In the genomic region with DNA sequence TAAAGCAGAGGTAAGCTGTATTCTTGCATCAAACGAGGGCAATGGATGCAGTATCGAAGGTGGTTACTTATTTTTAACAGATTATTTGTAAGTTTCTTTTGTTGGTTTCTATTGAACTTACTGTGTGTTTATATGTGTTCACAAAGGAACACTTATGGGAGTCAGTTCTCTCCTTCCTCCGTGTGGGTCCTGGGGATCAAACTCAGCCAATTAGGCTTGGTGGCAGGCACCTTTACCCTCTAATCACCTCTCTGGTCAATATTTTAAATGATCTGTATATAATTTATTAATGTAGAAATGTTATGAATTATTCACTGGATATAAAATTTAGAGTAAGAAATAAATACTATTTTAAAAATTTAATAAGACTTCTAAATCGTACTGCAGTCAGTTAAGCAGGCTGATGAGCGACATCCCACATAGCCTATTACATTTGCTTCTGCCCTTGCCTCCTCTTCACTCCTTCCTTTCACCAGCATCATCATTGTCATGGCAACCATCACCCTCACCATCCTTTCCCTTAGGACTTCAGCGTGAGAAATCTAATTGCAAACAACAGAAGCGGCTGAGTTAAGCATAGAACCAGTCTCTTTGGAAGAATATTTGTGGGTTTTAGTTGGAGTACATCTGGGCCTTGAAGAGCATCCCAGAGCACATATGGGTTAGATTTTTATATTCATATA, we compare ENCODE assay signal across 17 mouse cellular contexts.
A peak's percentile ranks its signal among the peaks of the same experiment; 100 is the strongest.
DNase-seq lines count a peak whose midpoint lies in the region; ATAC-seq lines count a peak whose summit lies in the region.
"Had no signal": no experiment of that assay in that cellular context is flagged by ENCODE, and none has a peak within 500 bp of the region (broad histone marks: within the 10 kb centered on the region; RNA-seq: fewer than 3 reads in every experiment).

No protein-coding gene starts in this region.

- H3K4me1 ChIP-seq in forebrain, embryonic 16.5 days (replicated peaks; ENCODE audit: control insufficient read depth, insufficient read depth, low read length), result no peaks in the 10 kb centered on the region
- no peaks in the 10 kb centered on the region for H3K4me1 ChIP-seq in midbrain, embryonic 12.5 days
- peaks cover 8% of the 10 kb centered on the region; the same call in 1 of the 2 replicates for H3K4me1 ChIP-seq in neural tube, embryonic 15.5 days
- H3K4me1 ChIP-seq: intestine, embryonic 15.5 days; kidney, embryonic 15.5 days had no signal

- no peak overlapping the region for H3K27ac ChIP-seq in forebrain, embryonic 16.5 days (ENCODE audit: low read length)
- H3K27ac ChIP-seq in midbrain, embryonic 12.5 days (replicated peaks), result no peak overlapping the region
- no peak overlapping the region for H3K27ac ChIP-seq in neural tube, embryonic 15.5 days (replicated peaks)
- H3K27ac ChIP-seq: intestine, embryonic 15.5 days; kidney, embryonic 15.5 days had no signal

- no peak overlapping the region for H3K4me2 ChIP-seq in forebrain, embryonic 16.5 days (ENCODE audit: low read length)
- H3K4me2 ChIP-seq in midbrain, embryonic 12.5 days (replicated peaks), result no peak overlapping the region
- H3K4me2 ChIP-seq in neural tube, embryonic 15.5 days, result no peak overlapping the region
- H3K4me2 ChIP-seq: heart, embryonic 12.5 days; intestine, embryonic 15.5 days; kidney, embryonic 15.5 days had no signal

- DNase-seq in layer of hippocampus, adult 9-11 months, result peak; percentile 32
- DNase-seq in layer of hippocampus, adult 11-12 months (ENCODE audit: low spot score), result no peak
- DNase-seq in heart, adult 9 months (ENCODE audit: low spot score in 2 of 2), result no peak
- DNase-seq: adrenal gland, postnatal 36 days; B cell, adult 2 months; cerebellum, adult 9-10 months; left cerebral cortex, postnatal 4 days; lung, adult 2 months; thymus, adult 18-20 months had no signal

- no peak overlapping the region for H3K9ac ChIP-seq in forebrain, embryonic 16.5 days (replicated peaks; ENCODE audit: low read depth, low read length)
- no peak overlapping the region for H3K9ac ChIP-seq in midbrain, embryonic 12.5 days (replicated peaks)
- no peak overlapping the region for H3K9ac ChIP-seq in neural tube, embryonic 15.5 days (replicated peaks)
- H3K9ac ChIP-seq: heart, embryonic 12.5 days; intestine, embryonic 15.5 days; kidney, embryonic 15.5 days had no signal

- no peaks in the 10 kb centered on the region for H3K36me3 ChIP-seq in forebrain, embryonic 16.5 days (ENCODE audit: control insufficient read depth, insufficient read depth)
- H3K36me3 ChIP-seq in midbrain, embryonic 12.5 days, result no peaks in the 10 kb centered on the region
- H3K36me3 ChIP-seq in neural tube, embryonic 15.5 days, result no peaks in the 10 kb centered on the region
- H3K36me3 ChIP-seq: heart, embryonic 12.5 days; intestine, embryonic 15.5 days; kidney, embryonic 15.5 days had no signal

- H3K9me3 ChIP-seq in forebrain, embryonic 16.5 days (ENCODE audit: control insufficient read depth, low read length), result no peaks in the 10 kb centered on the region
- H3K9me3 ChIP-seq in midbrain, embryonic 12.5 days, result no peaks in the 10 kb centered on the region
- no peaks in the 10 kb centered on the region for H3K9me3 ChIP-seq in neural tube, embryonic 15.5 days (replicated peaks)
- H3K9me3 ChIP-seq: heart, embryonic 12.5 days; intestine, embryonic 15.5 days; kidney, embryonic 15.5 days had no signal

- peak; percentile 64 for ATAC-seq in forebrain, embryonic 16.5 days
- ATAC-seq in midbrain, embryonic 12.5 days (ENCODE audit: low FRiP score, low read depth), result peak; percentile 81
- peak; percentile 80 for ATAC-seq in neural tube, embryonic 15.5 days (ENCODE audit: low FRiP score)
- ATAC-seq in activated CD4-positive, CD25-positive, alpha-beta regulatory T cell, adult 4 months, result no peak
- ATAC-seq: intestine, embryonic 15.5 days; Patski had no signal

- no peak overlapping the region for H3K4me3 ChIP-seq in forebrain, embryonic 16.5 days (replicated peaks; ENCODE audit: low read length)
- no peak overlapping the region for H3K4me3 ChIP-seq in midbrain, embryonic 12.5 days
- H3K4me3 ChIP-seq in neural tube, embryonic 15.5 days (replicated peaks), result no peak overlapping the region
- H3K4me3 ChIP-seq: heart, embryonic 12.5 days; intestine, embryonic 15.5 days; kidney, embryonic 15.5 days had no signal

- WGBS in forebrain, embryonic 16.5 days, result 71% methylated on average over 7 of the region's 7 CpGs
- WGBS in midbrain, embryonic 12.5 days, result 72% methylated on average over 7 of the region's 7 CpGs
- 65% methylated on average over 7 of the region's 7 CpGs for WGBS in neural tube, embryonic 15.5 days

- H3K27me3 ChIP-seq in forebrain, embryonic 16.5 days (replicated peaks; ENCODE audit: control insufficient read depth, insufficient read depth, low read length), result no peaks in the 10 kb centered on the region
- H3K27me3 ChIP-seq in midbrain, embryonic 12.5 days, result no peaks in the 10 kb centered on the region
- no peaks in the 10 kb centered on the region for H3K27me3 ChIP-seq in neural tube, embryonic 15.5 days (replicated peaks)
- H3K27me3 ChIP-seq: heart, embryonic 12.5 days; intestine, embryonic 15.5 days; kidney, embryonic 15.5 days; Patski had no signal
